Mouse (Mus musculus) right cerebral cortex, postnatal 10 days (tissue): ENCODE data around the gene Filip1.

Source experiments
- DNase-seq, 2 experiments: peaks; one replicate each; pipeline ENCODE4 v3.0.0; 2021; ENCODE audit warnings: low spot score in 2 of 2

Filip1 gene

DNA sequence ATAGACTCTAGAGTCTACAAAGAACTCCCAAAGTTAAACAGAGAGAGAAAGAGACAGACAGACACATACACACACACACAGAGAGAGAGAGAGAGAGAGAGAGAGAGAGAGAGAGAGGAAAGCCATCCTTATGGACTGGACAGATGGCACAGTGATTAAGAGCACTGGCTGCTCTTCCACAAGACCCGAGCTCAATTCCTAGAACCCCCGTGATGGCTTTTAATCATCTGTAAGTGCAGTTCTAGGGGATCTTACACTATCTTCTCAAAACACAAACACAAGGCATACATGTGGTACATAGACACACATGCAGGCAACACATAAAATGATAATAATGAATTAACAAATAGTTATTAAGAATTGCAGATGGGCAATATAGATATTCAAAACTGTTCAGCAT lies 64.3 kb downstream of the Filip1 start:
- no peak for DNase-seq

DNA sequence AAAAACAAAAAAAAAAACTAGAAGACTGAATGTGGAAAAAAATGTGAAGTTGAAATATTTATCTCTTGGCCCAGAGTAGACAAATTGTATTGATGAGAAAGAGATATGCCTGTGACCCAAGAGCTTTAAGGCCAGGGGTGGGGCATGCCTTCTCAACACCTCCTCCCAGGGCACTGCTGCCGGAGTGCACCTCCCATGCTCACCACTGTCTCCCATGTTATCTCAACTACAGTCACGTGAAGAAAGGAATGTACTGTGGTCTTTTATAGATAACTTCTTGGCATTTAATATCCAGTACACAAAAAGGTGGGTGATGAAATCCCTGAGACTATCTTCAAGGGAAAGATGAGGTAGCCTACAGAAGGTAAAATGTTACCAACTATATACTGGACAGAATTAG lies 64.7 kb downstream of the Filip1 start:
- no peak for DNase-seq

DNA sequence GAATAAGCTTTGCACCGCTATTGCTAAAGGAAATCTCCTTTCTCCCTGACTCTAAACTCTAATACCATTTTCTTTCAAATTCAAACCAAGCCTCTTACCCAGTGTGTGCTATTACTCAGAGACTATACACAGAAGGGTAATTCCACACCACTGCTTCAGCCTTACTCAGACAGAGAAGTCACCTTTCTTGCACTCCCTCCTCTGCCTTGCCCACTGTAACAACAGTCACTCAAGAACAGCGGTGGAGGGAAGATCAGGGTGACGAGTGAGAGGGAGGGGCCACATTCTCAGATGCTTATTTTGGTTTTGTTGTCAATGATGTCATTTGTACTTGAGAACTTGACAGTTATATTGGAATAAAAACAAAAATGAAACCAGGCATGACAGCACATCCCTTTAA lies 65.2 kb downstream of the Filip1 start:
- DNase-seq: no peak

DNA sequence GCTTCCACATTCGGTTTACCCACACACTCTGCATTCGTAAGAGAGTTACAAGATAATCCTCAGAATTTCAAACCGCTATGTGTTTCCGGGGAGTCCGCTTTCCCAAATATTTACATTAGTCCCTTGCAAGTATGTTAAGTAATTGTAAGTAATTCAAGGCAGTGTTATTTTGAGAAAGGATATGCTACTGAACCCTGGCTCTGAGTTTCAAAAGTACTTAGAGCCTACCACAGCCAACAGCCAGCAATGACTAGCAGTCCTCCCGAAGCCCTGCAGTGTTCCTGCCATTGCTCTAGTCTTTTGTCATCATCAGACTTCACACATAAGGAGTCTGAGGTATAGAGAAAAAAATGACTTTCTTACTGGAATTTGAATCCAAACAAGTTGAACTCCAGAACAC lies 67.8 kb downstream of the Filip1 start:
- DNase-seq: no peak

DNA sequence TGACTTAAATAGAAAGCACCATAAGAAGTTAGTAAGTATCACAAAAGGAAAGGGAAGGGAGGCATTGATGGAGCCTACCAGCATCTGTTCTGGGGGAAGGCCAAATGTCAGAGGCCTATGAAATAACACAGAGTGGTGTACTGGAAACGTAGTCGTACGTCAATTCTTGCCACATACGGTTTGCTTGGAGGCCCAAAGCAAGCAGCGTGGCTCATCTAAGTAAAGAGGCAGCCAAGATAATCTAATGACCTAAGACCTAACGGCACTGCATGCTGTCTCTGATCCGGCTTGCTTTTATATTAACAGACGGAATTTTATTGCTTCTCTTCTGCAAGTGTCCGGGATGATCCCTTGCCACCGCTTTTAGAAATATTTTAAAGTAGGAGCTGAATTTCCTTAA lies 68.7 kb downstream of the Filip1 start:
- DNase-seq: no peak

DNA sequence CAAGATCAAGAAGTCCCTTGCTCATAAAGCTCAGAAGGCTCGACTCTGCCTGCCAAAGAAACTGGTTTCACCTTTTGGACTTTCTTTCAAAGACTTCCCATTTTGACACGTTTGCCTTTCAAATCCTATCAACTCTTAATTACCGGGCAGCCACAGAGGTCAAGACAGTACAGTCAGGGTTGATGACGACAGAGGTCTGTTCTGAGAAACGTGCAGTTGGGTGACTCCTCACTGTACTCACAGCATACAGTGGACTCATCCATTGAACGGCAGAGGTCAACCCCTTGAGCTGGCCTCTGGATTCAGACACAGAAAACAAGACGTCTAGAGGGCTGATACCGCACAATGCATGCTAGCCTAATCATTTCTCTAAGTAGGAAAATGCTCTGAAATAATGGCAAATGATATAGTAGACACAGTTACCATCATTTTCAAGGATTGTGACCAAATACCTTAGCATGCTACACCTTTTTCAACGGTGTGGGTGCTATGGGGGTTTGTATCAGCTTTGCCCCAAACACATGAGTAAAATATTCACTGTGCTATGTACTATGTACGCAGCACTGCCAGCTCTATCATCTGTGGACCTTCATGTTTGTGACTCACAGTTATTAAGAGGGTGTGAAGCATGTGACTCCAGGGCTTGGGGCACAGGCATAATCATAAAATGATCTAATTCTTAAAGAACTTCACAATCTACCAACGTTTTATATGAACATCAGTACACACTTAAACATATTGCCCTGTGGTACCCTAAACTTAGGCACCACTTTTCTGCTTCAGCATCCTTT lies 74.0 kb downstream of the Filip1 start:
- DNase-seq: no peak

DNA sequence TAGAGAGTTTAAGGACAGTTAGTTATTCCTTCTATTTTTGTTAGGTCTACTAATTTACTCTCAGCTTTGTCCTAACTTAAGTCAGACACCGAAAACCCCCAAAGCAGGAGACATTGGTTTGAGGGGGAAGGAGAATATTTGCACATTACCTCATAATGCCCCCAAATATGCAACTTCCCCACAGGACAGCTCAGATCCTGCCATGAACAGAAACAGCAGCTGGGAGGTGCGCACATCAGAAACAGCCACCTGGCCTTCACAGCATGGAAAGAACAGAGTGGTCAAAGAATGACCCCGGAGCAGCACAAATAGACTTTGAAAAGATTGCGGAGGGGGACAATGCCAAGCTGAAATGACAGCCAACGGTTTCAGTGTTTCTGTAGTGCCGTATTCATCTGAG lies 75.1 kb downstream of the Filip1 start:
- no peak for DNase-seq

DNA sequence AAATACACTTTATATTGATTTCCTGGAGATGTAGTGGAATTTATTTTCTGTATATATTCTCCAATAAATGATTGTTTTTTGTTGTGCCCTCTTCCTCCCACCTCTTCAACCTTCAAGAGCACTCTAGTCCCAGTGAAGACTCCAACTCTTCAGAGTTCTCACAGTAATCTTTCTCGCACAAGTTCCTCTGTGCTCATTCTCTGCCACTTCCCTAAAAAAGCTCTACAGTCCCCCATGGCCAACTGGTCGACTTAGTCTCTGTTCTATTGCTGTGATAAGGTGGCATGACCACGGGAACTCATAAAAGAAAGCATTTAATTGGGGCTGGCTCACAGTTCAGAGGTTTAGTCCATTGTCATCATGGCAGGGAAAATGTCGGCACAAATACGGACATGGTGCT lies 80.1 kb downstream of the Filip1 start:
- DNase-seq: no peak

DNA sequence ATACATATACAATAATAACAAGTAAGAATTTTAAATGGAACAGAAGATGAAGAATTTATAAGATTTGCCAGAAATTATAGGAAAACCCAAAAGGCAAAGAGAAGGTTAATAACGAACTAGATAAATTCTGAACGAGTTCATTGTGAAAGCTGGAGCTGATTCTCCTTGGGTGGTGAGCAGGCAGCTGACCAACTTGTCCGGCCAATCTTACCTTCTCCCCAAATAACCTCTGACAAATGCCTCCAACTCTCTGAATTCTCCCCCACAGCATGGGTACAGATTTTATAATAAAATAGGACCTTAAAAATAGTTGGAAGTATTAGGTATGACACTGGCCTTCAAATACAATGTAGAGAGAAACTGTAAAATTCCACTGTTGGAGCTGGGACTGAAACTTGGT lies 84.6 kb downstream of the Filip1 start:
- no peak for DNase-seq

DNA sequence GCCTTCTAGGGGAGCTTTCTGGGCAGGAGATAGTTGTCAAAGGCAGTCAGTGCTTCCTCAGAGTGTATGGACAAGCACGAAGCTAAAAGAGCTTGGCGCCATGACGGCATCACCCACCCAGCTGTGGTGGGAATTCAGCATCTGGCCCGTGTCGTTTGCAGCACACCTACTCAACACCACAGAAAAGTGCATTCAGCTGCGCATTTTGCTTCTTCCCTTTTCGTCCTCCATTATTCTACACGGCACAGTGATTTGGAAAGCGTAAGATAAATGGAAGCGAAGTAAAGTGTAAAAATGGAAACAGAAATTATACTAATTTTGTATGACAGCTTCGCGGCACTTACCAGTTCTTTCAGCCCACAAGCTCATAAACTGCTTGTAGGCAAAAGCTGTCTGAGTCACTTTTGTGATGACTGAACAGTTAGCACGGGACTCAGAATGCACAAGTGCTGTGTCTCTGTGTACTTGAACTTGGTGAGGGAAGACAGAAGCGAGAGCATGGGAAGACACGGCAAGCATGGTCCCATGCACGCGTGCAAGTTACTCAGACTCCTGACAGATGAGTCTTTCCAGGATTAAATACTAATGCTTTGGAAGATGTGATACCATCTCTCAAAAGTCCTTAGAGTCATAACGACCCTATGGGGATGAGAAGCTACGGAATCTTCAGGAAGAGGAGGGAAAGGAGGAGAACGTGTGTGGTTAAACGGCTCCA lies 85.3 kb downstream of the Filip1 start:
- DNase-seq: peak; percentile 39 to 60

DNA sequence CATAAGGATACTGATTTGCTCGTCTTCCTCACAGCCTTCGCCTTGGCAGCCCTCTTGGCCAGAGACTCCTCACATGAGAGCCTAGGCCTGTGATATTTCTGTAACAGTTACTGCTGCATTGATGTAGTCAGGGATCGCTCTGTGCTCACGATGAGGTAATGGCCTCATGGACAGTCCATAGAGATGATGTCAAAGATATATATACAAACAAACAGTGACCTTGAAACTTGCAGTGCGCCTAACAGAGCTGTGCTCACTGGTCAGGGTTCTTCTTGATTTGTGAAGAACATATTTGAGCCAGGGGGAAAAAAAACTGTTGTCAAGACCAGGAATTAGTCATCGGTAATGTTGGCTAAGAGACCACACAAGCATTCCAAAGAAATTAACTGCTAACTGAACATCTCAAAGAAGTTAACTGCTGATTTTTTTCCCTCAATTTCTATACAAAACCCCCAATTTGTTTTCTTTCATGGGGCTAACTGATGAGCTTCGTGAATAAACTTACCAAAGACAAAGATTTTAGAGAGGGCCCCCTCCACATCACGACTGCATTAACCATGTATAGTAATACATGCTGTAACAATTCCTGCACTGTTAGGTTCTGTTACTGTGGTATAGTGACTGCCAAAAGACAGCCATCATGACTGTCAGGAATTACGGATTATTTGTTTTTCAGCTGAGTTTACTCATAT lies 86.0 kb downstream of the Filip1 start:
- no peak for DNase-seq

DNA sequence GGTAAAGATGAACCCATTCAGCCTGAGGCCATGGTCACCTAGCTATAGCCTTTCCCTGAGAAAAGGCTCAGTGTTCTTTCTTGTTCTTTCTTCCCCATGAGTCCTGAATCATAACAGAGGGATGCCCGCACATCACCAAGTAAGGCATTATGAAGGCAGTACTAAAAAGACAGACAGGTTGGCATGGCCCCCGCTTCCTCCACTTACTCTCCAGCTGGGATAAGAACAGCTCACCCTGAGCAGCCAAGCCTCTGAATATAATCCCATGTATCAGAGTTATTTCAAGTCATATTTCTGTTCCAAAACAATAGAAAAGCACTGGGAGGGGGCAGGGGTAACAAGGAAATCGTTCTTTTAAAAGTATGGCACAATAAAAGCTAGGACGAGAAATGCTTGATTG lies 86.7 kb downstream of the Filip1 start:
- peak in 1 of 2 experiments; percentile 34 for DNase-seq

DNA sequence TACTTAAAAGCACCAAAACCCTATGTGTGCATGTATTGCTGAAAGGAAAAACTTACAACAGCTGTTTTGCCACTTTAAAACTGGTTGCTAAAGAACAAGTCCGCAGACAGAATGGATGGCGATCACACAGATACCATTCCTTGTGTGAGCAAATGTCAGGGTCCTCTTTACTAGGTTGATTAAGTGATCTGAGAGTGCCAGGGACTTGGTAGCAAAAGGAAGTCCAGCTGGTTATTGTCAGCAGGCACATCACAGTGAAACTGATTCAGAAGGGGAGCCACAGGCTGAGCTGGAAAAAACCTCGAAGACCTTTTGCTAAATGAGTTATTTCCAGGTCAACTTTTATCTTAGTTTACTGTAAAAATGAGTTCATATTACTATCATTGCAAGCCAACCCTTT lies 89.4 kb downstream of the Filip1 start:
- peak in 1 of 2 experiments; percentile 10 for DNase-seq

DNA sequence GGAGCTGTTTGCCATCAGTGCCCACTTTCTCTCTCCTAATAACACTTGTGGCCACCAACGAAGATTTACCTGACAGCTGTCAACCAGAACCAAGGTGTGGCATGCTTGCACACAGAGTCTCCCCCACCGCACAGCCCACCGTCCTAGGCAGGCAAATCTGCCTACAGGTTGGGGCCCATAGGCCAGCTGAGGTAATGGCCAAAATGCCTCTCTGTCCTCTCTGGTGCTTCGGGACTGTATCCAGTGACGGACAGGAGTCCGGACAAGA lies 90.2 kb downstream of the Filip1 start:
- peak in 1 of 2 experiments; percentile 23 for DNase-seq

DNA sequence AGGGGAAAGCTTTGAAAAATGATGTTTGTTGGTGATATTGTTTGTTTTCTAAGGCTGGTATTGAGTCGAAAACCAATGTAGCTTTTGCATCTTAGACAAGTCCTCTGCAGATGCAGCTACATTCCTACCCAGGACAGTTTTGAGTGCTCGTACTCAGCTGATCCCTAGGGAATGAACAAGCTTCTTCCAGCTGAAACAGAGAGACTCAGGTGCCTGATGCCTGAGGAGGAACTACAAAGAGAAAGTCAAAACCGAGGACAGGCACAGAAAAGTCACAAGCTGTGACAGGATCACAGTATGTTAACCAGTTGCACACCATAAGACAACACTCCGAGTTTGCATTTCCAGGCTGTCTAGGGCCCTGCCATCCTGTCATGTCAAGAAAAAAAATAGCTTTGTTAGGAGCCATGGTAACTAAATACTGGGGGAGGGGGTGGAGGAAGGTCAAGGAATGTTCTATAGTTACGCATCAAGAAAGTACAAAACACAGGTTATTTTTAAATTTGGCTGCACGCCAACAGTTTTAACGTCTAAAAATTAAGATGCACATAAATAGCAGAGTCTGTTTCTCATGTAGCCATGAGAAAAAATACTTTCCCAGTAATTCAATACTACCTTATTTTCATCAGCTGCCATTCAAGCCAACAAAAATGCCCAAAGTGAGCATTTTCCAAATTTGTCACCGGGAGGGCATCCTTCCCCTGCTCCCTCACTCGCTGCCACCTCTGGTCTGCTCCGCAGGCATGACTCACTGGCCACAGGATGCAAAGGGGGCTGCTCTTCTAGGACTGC lies 90.8 kb downstream of the Filip1 start:
- peak in 1 of 2 experiments; percentile 24 for DNase-seq

DNA sequence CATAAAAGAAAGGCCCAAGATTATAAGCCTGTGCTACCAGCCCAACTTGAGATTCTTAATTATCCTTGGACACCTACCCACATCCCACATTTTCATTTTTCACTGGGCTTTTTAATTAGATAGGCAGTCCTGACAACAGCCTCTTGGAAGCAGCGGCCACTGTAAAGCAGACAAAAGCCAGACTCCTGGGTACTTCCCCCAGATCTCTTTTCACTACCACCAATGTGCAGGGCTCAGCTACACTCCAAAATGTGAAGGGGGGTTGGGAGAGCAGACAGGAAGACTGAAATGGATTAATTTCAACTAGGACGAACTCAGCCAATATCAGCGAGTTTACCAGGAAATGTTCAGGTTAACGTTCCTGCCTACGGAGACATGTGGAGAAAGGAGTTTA lies 92.1 kb downstream of the Filip1 start:
- DNase-seq: no peak

DNA sequence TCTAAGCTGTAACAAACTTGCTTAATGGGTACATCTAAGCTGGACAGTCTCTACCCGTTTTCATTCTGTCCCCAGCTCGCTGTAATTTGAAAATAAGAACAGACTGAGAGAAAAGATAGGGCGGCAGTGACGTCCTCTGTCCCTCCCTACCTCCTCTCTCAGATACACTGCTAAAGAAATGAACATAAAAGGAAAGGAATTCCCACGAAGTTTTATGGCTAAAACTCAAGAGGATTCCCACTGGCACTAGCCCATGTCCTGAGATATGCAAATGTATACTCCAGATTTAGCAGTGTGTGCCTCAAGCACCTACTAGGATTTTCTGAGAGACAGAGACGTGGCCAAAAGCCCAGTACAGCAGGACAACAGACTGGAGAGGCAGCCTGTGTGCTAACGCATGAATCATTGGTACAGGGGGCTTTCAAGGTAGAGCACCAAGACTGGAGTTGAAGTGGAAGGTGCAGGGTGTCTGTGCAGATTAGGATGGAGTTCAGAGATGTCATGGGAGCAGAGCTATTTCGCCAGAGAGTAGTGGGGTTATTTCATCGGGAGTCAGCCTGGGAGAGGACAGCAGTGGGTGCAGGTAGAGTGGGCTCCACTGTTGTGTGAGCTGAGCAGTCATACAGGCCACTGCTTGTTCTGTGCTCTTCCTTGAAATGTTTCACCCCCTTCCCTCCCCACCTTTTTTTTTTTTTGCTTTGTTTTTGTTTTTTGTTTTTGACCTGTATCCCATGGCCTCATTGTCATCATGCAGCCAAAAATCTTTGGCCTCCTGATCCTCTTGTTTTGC lies 92.7 kb downstream of the Filip1 start:
- DNase-seq: peak; percentile 47 to 50

DNA sequence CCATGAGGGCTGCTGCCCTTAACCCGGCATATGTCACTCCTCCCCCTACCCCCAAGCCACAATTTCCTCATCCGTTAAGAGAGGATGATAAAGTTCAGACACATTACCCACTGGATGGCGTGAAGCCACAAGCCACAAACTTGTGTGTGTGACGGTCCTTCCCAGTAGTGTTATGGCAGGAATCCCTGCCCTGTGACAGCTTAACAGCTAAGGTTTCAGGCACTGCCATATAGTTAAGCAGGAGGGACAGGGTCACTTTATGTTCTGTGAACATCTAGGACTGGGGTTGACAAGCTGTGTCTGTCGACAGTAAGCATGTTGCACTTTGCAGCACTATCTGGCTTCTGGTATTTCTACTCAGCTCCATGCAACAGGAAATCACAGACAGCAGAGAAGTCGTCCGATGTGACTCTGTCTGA lies 93.3 kb downstream of the Filip1 start:
- no peak for DNase-seq

DNA sequence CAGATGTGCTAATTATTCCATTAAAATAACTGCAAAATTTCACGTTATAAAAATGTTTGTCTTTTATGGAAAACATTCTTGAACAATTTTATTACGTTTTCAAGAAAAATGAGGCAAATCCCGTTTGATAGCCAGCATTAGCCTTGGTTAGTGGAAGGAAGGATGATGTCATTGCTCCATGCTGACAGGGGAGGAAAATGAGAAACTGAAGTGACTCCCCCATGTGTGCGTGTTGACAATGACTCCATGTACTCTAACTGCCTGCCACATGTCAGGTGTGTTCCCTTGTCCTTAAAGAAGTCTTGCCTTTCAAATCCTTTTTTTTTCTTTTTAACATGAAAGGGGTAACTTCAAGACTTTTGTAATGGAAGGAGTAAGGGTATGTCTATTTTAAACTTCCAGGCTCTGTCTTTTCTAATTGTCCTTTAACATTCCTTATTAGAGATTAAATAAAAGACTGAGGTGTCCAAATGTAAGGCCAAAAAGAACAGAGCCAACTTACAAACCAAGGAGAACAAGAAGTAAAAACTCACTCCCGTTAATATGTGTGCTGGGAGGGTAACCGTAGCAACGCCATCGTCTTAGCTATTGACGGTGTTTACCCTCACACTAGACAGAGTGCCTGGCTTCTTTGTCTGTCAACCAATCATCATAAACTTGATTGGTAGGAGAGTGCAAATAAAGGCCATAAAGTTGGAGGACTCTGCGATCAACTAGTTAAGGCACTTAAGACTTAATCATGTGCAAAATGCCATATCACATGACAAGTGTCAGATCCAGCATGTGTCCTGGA lies 94.1 kb downstream of the Filip1 start:
- DNase-seq: peak in 1 of 2 experiments; percentile 9

DNA sequence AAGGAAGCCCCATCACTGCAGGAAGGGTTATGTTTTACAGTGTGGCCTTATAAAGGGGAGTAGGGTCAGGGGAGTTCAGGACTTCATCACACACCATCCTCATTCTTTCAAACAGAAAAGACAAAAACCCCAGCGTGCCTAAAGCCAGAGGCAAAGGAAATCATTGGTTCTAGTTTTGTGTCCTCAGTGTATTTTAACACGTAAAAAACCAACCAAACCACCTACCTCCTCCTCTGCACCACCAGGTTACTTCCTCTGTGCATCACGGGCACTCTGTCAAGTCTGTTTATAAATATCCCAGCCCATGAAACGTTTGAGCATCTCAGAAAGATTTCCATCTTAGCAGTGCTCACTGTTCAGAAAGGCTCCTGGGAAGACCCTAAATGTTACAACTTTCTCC lies 98.4 kb downstream of the Filip1 start:
- no peak for DNase-seq

DNA sequence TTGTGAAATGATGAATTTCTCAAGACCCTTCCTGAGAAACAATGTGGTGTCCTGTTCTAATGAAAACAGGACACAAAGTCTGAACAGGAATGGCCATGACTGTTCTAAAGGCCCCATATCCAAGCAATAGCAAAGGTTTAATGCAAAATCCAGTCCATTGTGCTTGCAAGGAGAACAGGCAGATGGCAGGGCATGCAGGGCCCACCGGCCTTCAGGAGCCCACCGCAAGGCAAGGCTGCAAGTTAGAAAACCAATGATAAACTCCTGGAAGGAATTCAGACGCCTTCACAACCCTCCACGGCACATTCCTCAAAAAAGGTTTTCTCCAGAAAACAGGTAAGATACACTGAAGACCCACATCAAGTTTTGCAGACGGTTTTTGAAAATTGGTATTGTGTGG lies 99.7 kb downstream of the Filip1 start:
- no peak for DNase-seq
